Mouse (Mus musculus) cerebellum, postnatal 14 days (tissue): ENCODE data around the gene Pitpnm2.

Experiments
- DNase-seq, 2 experiments: peaks; one replicate each; pipeline ENCODE4 v3.0.0; 2021; ENCODE audit warnings: mixed read lengths in 2 of 2

Pitpnm2 gene

DNA sequence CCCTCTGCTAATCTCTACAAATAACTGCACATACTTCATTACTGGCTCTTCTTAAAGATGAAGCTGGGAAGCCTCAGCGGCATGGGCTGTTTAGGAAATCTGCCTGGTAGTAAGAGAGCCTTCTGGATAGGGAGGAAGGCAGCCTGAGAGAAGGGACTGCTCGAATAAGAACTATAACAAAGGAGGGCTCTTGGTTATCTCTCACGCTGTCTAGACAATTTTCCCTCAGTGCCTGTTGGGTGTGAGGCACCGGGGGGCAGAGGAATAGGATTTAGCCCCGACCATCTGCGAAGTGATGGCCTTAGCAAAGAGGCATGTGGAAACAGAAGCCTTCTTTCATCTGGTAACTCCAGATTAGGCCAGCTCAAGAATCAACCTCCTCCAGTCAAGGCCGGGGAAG lies 2.3 kb downstream of the Pitpnm2 start:
- DNase-seq: no peak

DNA sequence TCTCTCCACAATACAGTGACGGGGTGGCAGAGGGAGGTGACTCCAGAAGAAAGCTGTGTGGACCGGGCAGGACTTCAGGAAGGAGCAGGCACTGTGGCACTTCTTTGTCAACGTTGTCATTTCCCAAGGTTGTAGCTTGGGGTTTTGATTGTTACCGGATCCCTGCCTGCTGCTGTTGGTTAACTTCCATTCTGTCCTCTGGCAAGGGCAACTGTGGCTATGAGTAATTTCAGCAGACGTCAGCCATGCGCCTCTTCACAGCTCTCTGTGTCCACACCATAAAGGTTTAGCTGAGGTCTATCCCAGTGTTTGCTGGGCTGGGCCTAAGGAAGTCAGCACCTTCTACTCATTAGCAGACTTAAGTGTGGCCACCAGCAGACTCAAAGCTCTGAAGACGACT lies 4.7 kb downstream of the Pitpnm2 start:
- DNase-seq: no peak

DNA sequence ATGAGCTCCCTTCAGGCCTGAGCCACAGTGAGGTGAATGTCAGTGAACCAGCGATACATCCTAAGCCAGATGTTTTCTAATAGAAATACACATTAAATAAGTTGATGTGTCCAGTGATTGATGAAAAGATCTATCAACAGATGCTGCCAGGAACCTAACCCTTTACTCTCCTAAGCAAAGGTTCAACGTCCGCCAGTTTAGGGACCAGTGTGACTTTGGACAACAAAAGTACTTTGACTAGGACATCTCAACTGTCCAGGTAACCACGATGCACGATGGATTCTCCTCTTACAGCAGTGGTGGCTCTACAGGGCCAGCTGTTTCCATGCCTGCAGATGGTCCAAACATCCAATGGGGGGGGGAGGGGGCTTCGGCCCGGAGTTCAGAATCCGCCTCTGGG lies 5.1 kb downstream of the Pitpnm2 start:
- no peak for DNase-seq

DNA sequence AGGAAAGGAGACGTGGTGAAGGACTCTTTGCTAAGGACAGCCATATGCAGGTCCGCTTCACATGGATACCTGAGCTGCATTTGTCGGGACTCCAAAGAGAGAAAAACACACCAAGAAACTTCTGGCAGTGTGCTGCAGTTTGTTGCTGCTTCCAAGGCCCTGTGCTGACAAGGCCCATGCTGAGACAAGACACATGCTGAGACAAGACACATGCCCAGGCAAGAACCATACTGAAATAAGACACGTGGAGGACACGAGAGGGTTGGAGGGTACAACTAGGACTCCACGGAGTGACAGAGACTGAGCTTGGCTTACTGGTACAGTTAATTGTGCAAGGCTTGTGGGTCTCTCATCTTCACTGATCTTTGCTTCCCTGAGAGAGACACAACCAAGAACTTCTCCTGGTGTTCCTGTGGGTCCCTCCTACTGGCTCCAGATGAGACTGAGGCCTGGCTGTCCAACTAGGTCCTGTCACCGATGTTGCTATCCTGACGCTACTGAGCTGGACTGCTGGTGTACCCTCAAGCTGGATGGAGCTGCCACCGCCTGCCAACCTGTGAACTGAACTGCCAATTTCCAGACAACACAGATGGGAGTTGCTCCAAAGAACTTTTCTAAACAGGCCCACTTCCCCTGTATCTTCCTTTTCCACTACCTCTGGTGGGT lies 6.2 kb downstream of the Pitpnm2 start:
- DNase-seq: no peak

DNA sequence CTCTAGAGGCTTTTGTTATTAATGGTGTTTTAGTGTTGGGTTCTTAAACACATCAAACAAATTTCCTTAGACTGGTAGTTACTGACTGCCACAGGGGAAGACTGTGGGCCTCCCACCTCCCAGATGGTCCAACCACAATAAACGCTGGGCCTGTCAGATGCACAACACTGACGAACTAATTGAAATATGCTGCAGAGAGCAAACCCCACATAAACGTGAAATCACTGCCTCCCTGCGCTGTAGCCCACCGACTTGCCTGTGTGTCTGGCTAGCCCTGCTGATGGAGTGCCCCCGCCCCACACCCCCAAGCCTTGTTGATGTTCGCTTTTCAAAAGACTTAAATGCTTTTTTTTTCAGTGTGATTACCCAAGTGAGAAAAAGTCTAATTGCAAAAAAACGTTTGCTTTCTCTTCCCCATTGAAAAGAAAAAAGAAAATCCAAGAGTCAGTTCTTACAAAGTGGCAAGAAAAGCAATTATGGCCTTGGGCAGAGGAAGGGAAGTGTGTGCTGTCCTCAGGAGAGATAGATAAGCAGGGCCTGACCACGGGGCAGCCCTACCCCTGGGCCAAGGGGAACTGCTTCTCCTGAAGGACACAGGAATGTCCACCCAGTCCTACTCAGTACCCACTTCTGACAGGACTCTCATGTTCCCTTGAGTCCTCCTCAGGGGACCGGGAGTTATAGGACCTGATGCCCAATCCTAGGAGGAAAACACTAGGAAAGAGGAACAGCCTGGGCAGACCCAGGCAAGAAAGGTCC lies 7.7 kb downstream of the Pitpnm2 start:
- DNase-seq: no peak

DNA sequence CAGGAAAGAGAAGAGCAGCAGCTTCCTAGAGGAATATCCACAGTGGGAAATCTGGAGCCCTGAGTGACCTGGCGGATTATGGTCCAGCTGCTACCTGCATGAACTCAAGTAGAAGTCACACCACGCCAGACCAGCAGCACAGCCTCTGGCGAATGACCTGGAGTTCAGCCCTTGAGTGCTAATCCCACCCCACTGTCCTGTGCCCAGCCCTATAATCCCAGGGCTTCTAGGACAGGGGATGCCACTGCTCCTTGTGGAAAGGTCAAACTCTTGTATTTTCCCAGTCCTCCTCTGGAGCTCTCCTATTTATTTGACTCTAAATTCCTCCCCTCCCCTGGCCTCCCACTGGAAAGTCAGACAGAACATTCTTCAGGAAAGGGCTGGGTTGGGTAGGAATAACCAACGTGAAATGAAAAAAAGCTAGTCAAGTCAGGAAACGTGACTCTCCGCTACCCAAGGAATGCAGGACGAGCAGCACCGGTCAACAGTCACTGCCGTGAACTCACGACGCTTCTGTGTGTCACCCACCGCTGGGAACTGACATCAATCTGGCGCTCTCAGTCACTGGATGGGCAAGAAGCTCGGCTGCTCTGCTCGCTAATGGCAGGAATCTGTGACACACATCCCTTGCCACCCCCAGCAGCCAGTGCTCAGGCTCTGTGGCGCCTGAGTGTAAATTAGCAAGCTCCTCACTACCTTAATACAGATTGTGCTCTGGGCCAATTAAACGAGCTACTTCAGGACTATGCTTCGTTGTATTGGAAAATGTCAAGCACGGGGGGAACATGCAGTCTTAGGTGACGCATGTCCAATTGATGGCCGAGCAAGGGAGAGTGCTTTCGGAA lies 8.5 kb downstream of the Pitpnm2 start:
- peak in 1 of 2 experiments; percentile 35 for DNase-seq

DNA sequence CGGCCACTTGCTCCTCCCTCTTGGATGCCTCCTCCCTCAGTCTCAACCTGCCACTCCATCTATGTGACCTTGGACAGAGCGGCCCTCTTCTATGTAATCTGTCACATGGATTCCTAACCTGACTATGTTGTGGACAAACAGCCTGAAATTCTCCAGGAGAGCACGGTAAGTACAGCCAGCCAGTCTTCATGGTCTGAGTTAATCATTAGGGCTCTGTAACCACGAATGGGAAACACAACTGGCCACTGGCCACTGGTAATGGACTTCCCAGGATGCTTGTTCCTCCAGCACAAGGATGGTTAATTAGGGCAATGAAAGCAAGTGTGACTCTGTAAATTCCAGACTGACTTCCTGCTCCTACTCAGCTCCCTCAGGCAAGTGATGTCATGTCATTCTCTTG lies 13.4 kb downstream of the Pitpnm2 start:
- DNase-seq: no peak

DNA sequence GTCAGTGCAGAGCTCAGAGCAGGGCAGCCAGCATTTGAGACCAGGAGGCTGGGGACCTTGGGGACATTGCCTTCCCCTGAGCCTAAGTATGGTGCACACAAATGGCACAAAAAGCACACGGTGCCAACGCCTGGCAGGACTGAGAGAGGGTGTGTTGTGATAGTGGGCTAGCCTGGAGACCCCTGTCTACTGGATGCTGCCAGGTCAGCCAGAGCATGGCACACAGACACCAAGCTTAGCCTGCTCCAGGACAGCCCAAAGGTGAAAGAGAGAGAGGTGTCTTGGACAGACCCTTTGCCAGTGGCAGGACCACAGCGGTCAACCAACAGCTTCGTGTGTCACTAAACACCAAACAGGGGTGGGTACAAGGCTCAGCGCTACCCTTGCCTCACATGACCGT lies 14.8 kb downstream of the Pitpnm2 start:
- DNase-seq: no peak

DNA sequence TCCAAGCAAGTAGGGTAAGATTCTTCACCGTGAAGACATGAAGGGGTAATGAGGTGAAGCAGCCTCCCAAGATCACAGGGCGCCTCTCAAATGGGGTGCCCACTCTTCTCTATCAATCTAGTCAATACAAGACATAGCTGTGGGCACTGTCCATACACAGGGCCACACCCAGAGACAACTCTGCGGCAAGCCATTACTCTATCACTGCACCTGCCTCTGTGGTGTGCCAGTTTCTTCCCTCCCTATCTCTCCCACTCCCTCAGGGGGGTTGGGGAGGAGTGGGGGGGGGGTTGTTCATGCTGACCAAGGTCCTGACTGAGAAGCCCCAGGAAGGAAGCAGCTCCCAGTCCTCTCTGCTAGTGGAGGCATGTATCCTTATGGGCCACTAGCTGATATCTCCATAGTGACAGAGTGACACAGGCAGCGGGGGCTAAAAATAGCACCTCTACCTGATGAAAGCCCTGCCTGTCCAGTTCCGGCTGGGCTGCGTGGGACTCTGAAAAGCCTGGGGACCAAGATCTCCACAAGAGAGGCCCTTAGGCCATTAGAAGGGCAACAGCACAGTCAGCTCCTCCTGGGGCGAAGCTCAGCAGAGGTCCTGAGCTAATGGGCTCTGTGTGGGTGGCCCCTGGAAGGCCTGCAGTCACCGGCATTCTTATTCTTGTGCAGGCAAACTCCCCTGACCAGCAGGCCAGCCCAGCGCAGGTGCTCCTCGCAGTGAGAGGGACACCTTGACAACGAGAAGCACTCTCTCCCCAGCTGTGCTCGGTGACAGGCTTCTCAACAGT lies 15.5 kb downstream of the Pitpnm2 start:
- DNase-seq: peak; percentile 53 to 61

DNA sequence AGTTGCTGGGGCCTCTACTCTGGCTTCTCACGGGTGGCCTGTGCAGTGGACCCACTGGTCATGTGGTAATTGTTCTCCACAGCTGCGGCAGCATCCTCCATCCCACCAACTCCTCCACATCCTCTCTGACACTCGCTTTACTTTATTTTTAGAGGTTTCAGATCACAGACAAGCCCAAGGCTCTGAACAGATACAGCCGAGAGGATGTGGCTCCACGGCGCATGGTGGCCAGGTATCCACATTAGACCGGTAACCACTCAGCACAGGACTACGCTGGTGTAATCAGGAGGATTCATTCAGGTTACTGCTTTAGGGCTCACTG lies 16.5 kb downstream of the Pitpnm2 start:
- no peak for DNase-seq

DNA sequence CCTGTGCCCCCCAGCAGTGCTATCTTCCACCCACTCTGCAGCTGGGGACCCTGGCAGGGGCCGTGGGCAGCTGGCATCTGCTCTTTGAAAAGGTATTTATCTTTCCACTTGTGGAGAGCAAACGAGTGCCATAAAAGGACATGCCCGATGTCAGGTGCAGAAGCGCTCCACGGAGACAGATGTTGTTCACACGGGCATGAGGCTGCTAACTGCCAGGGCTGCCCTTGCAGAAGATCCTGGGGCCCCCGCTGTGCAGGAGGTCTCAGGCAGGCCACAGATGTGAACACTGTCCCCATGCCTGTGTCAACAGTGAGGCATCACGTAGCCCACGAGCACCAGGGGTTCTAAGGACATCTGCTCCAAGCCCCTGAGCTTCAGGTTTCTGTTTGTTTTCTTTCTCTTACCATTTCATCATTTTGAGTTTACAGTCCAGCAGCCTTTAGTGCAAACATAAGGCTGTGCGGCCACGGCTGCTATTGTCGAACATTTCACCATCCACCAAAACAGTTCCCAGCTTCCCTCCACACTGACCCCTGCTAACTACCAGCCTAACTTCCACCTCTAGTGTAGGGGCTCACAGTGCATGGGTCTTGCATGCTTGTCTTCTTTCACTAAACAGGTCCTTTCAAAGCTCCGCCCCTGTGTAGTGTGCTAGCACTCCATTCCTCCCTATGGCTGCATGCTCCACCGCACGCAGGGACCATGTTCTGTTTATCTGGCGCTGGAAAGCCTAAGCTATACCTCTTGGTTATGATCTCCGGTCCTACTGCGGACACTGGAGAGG lies 17.0 kb downstream of the Pitpnm2 start:
- DNase-seq: no peak

DNA sequence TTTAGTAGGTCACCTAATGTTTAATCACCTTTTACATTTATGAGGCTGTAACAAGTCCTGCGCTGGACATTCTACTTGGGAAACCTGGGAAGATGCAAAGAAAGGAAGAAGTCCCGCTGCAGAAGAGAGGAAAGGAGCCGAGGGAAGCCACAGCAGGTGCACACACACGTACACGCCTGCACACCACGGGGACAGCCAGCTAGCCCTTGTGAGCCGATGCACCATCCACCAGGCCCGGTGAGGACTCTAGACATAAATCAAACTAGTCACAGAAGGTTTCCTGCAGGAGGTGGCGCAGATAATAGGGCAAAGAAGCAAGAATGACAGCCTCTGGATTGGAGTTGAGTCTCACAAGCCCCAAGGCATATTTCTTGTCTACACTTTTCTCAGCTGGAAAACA lies 19.1 kb downstream of the Pitpnm2 start:
- no peak for DNase-seq

DNA sequence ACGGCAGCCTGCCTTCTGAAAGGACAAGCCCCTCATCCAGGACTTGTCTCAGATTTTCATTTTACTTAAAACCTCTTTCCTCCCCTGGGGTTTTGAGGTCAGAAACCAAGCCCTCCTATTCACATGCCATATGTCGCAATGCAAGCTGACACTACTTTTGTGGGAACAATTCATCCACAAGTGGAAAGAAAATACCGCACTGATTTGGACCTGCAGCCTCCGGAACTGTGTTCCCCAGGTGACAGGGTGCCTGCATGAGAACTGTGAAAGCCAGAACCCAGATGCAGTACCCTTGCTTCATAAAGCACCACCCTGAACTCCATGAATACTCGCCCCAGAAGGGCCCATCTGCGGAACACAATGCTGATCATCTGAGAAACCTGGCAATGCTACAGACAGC lies 22.4 kb downstream of the Pitpnm2 start:
- DNase-seq: no peak

DNA sequence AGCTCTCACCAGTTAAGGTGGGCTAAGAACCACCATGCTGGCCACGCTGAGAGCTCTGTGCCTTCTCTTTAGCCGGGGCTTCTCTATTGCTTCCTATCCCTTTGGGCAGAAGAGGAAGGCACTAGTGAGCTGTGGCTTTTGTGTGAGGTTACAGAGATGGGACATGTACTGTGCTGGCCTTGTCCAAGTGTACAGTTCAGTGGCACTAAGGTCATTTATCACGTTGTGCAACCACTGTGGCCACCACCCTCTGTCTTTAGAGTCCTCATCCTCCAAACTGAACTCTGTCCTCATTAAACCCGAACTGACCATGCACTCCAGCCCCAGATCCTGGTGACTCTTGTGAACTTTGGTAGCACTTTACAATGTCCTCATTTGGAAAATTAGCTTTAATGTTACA lies 23.1 kb downstream of the Pitpnm2 start:
- no peak for DNase-seq

DNA sequence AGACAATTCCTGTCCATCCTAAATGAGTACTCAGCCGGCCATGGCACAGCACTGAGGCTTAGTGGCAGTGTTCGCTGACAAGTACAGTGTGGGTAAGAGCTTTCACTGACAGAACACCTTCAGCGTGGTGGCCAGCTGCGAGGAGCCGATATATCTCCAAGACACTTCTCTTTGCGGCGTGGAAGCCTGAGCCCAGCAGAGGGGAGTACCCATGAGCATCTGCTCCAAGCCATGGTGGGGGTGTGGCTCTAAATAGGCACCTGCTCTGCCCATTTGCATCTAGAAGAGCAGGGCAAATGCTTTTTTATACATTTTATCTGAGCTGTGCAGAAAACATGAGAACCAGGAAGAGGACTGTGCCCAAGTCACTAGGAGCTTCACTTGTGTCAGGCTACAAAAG lies 23.7 kb downstream of the Pitpnm2 start:
- DNase-seq: no peak

DNA sequence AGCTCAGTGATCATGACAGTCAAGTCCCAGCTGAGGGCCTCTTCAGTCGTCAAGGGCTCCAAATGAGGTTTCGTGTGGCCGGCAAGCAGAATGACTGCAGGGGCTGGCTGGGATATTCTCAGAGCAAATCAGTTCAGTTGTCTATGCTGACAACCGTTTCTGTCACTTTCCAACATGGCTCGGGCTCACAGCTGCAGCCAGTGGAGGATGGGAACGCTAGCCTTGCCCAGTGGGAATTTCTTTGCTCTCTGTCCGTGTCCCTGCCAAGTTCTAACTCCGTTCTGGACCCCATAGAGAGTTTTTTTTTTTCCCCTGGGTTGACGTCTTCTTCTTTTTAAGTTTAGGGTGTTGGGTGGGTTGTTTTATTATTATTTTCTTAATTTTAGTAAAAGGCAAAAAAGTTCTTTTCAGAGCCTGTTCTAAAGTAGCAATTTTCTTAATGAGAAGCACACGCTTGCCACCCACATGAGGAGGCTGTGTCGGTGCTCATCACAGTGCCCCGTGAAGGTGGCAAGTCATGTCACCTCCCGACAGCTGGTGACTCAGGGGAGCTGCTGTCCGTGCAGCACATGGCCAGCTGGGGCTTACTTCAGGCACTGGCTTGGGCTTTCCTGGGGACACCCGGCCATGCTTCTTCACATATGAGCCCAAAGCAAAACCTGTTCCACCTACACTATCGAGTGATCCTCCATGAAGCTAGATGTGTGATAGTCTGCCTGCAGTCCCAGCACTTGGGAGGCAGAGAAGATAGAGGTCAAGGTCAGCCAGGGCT lies 25.1 kb downstream of the Pitpnm2 start:
- DNase-seq: no peak

DNA sequence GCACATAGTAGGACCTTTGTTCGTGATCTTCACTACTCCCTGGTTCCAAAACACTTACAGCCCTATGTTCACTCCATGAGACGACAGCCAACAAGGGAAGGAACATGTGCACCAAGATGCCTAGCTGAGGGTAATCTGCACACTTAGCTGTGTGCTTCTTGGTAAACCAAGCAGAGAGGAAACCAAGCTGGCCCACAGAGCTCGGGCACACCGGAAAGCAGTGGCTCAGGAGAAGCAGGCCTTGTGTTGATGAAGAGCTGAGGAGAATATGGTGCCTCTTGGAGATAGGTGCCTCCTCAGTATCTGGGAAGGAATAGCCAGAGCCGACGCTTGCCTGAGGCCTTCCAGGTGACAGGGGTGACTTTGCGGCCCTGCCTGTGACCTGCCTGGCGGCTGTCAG lies 26.0 kb downstream of the Pitpnm2 start:
- DNase-seq: no peak

DNA sequence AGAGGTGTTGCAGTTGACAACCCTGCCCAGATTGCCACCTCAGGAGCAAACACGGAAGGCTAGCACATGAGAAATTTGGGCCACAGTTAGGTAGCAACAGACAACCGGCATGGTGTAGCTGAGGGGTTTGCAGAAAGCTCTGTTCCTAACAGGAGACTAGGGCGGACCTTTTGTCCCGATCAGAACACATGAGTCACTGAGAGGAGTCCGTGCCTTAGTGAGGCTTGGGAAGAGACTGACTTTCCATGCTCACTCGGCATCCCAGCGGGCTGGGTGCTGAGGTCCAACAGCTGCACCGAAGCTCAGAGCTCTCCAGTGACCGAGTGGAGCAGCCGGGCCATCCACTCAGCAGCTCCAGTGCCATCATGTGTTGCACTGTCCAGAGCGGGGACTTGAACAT lies 26.9 kb downstream of the Pitpnm2 start:
- DNase-seq: no peak

DNA sequence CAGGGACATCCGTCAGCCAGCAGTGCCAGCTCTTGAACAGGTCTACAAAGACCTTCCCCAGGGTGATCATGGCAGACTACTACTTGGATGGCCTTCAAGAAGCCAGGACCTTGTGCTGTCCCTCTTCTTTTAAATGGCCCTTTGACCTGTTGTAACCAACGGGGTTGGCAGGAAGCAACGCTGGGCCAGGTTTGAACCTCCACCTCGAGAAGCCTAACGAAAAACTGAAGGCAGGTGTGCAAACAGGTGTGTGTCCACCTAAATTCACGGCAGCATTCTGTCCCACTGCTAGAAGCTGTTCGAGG lies 27.9 kb downstream of the Pitpnm2 start:
- DNase-seq: no peak

DNA sequence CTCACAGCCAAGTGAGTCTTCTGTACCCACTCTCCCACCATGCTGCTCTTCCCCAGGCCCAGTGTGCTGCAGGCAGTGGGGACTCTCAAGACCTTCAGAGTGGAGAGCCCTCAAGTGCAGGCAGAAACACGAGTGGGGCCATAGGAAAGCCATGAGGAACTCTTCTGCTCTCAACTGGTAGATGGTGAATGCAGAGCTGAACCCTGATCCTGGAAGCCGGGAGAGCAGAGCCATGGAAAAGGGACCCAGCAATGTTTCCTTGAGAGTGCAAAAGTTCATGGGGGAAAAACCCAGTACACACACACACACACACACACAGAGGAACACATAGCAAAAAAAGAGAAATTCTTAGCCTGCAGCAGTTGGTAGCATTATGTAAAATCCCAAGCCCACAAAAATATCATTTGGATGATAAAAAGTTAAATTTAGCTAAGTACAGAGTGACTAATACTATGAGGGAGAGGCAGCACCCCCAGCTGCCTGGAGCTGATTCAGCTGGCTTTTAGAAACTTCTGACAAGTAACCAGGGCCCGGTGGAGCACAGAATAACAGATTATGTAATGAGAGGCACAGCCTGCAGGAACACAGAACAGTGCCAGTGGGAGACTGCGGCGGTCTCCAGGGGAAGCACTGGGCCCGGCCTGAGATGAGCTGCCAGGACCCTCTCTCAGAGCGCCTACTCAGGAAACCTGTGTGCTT lies 28.4 kb downstream of the Pitpnm2 start:
- DNase-seq: no peak

DNA sequence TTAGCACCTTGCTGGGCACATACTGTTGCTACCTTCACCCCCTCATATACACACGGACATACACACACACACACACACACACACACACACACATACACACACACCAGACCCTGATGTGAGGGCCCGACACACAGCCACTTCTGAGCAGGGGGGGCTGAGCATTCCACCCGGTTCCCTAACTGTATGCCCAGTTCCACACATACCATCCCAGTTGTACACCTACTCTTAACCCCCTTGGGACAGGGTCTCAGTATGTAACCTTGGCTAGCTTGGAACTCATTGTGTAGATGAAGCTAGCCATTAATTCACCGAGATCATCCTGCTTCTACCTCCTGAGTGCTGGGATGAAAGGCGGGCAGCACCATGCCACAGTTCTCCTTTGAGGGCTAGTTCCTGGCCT lies 29.0 kb downstream of the Pitpnm2 start:
- DNase-seq: no peak
